Comparison of ENCODE assay signal across 22 mouse cellular contexts in genomic region chr16:35068886-35069285, GRCm38 (mm10).
"Had no signal": no experiment of that assay in that cellular context is flagged by ENCODE, and none has a peak within 500 bp of the region (broad histone marks: within the 10 kb centered on the region; RNA-seq: fewer than 3 reads in every experiment).

No protein-coding gene starts in this region.

- H3K27ac ChIP-seq: heart, adult 2 months; heart, embryonic 13.5 days; heart, embryonic 15.5 days; hindbrain, embryonic 13.5 days; hindbrain, embryonic 15.5 days; hindbrain, postnatal 0 days; kidney, embryonic 15.5 days; kidney, postnatal 0 days; limb, embryonic 10.5 days; limb, embryonic 12.5 days had no signal

- H3K27me3 ChIP-seq: heart, embryonic 13.5 days; heart, embryonic 15.5 days; hindbrain, embryonic 13.5 days; hindbrain, embryonic 15.5 days; kidney, embryonic 15.5 days had no signal

- H3K4me3 ChIP-seq: heart, adult 2 months; heart, embryonic 13.5 days; heart, embryonic 15.5 days; hindbrain, embryonic 13.5 days; hindbrain, embryonic 15.5 days; kidney, embryonic 15.5 days; limb, embryonic 10.5 days; limb, embryonic 12.5 days had no signal

- DNase-seq: gastrocnemius, postnatal 14 days; gastrocnemius, postnatal 36 days; heart, adult 2 months; heart, postnatal 14 days; heart, postnatal 36 days; kidney, adult 11 months; kidney, adult 2 months; kidney, adult 9 months; kidney, postnatal 14 days; kidney, postnatal 36 days; layer of hippocampus, adult 9-11 months; layer of hippocampus, postnatal 36 days; liver had no signal

- H3K36me3 ChIP-seq: heart, embryonic 13.5 days; heart, embryonic 15.5 days; hindbrain, embryonic 15.5 days; kidney, embryonic 15.5 days; limb, embryonic 10.5 days had no signal
